In genomic region chr15:88473221-88473620, GRCm38 (mm10) we compare ENCODE assay signal across 26 mouse cellular contexts.
"Had no signal": no experiment of that assay in that cellular context is flagged by ENCODE, and none has a peak within 500 bp of the region (broad histone marks: within the 10 kb centered on the region; RNA-seq: fewer than 3 reads in every experiment).

No protein-coding gene starts in this region.

- H3K36me3 ChIP-seq: heart, embryonic 12.5 days; hindbrain, embryonic 10.5 days; hindbrain, embryonic 12.5 days; intestine, embryonic 15.5 days; limb, embryonic 10.5 days; limb, embryonic 12.5 days; liver, embryonic 13.5 days; liver, embryonic 15.5 days had no signal

- H3K4me1 ChIP-seq: heart, embryonic 12.5 days; intestine, embryonic 15.5 days; limb, embryonic 10.5 days; limb, embryonic 12.5 days; liver, embryonic 13.5 days; liver, embryonic 15.5 days had no signal

- H3K4me3 ChIP-seq: gastrocnemius, adult 2 months; heart, adult 2 months; heart, embryonic 12.5 days; hindbrain, embryonic 10.5 days; hindbrain, embryonic 12.5 days; intestine, embryonic 15.5 days; layer of hippocampus, adult 2 months; left cerebral cortex, adult 2 months; limb, embryonic 10.5 days; limb, embryonic 12.5 days; liver, embryonic 13.5 days; liver, embryonic 15.5 days had no signal

- DNase-seq: gastrocnemius, adult 2 months; gastrocnemius, postnatal 10 days; gastrocnemius, postnatal 25 days; heart, adult 2 months; heart, postnatal 10 days; heart, postnatal 4 days; kidney, adult 18-20 months; kidney, adult 8-10 months; kidney, postnatal 10 days; kidney, postnatal 25 days; kidney, postnatal 4 days; liver; liver, embryonic 13.5 days had no signal

- H3K9ac ChIP-seq: heart, embryonic 12.5 days; hindbrain, embryonic 12.5 days; intestine, embryonic 15.5 days; limb, embryonic 12.5 days; liver, embryonic 13.5 days; liver, embryonic 15.5 days had no signal

- H3K9me3 ChIP-seq: heart, embryonic 12.5 days; hindbrain, embryonic 10.5 days; hindbrain, embryonic 12.5 days; intestine, embryonic 15.5 days; limb, embryonic 10.5 days; limb, embryonic 12.5 days; liver, embryonic 13.5 days; liver, embryonic 15.5 days had no signal

- H3K27ac ChIP-seq: gastrocnemius, adult 2 months; heart, adult 2 months; hindbrain, embryonic 10.5 days; hindbrain, embryonic 12.5 days; intestine, embryonic 15.5 days; layer of hippocampus, adult 2 months; left cerebral cortex, adult 2 months; limb, embryonic 10.5 days; limb, embryonic 12.5 days; liver, embryonic 13.5 days; liver, embryonic 15.5 days had no signal

- H3K27me3 ChIP-seq: heart, embryonic 12.5 days; hindbrain, embryonic 12.5 days; intestine, embryonic 15.5 days; limb, embryonic 12.5 days; liver, embryonic 13.5 days; liver, embryonic 15.5 days had no signal

- H3K4me2 ChIP-seq: heart, embryonic 12.5 days; hindbrain, embryonic 12.5 days; intestine, embryonic 15.5 days; limb, embryonic 12.5 days; liver, embryonic 11.5 days; liver, embryonic 13.5 days; liver, embryonic 15.5 days had no signal

- ATAC-seq: hindbrain, embryonic 16.5 days; inflammation-experienced regulatory T-cells, adult 6 months; intestine, embryonic 15.5 days; intestine, postnatal 0 days had no signal
